Mouse (Mus musculus) olfactory bulb, adult 2 months (tissue): ENCODE measurements around the gene Btf3l4.

Experiments used
- CTCF ChIP-seq: fragments of 200-500 bp; IDR thresholded peaks from 2 replicates; pipeline ENCODE4 v1.5.1; 2012; ENCODE audit warnings: low read depth, mild to moderate bottlenecking, low read length, moderate library complexity; ENCODE audit not compliant: insufficient read depth
- POLR2A ChIP-seq: fragments of 200-500 bp; IDR thresholded peaks from 2 replicates; pipeline ENCODE4 v1.6.1; 2012; ENCODE audit warnings: mild to moderate bottlenecking, low read depth, low read length, moderate library complexity; ENCODE audit not compliant: insufficient read depth

GRCm38 (mm10) chr4:108877901-108878300 lies 44.5 kb upstream of the Btf3l4 start:
- TF ChIP-seq POLR2A (no peak), CTCF (no peak)
